Mouse (Mus musculus) forebrain, embryonic 11.5 days (tissue): ENCODE data around the gene Ccnd1. TPM values are rescaled to one million over a fixed set of nuclear protein-coding genes. Genes with fewer than 3 reads are reported as not detected.
A peak's percentile ranks its signal among the peaks of the same experiment; 100 is the strongest.
"Not testable (repeated sequence)": the region's sequence is repeated elsewhere in the genome, so short reads cannot be mapped to it uniquely, and the experiment has no call there.

Experiments
- ATAC-seq: fragments of 200-750 bp; cut with Nextera tagmentation; replicated peaks from 2 replicates; pipeline ENCODE4 v1.8.0; 2017; ENCODE audit warnings: moderate TSS enrichment; ENCODE audit not compliant: low FRiP score
- DNase-seq: peaks from one replicate; pipeline ENCODE4 v3.0.0-alpha.2; 2017; ENCODE audit warnings: low spot score
- H3K27ac ChIP-seq: fragments of 300-500 bp; sonication (generic); 2 replicates; pipeline ENCODE4 v1.5.1; 2014; ENCODE audit warnings: low read depth, low read length
- H3K27me3 ChIP-seq: fragments of 300-500 bp; sonication (generic); 2 replicates; pipeline ENCODE4 v1.6.1; 2014; ENCODE audit warnings: mild to moderate bottlenecking, low read length, mixed read lengths; ENCODE audit not compliant: control insufficient read depth, insufficient read depth
- H3K36me3 ChIP-seq: fragments of 300-500 bp; sonication (generic); 2 replicates; pipeline ENCODE4 v1.6.1; 2014; ENCODE audit warnings: mild to moderate bottlenecking, low read length, moderate library complexity, mixed read lengths; ENCODE audit not compliant: control insufficient read depth, insufficient read depth
- H3K4me1 ChIP-seq: fragments of 300-500 bp; sonication (generic); replicated peaks from 2 replicates; pipeline ENCODE4 v1.6.1; 2014; ENCODE audit warnings: low read length, mixed read lengths; ENCODE audit not compliant: control insufficient read depth, insufficient read depth
- H3K4me2 ChIP-seq: fragments of 300-500 bp; sonication (generic); 2 replicates; pipeline ENCODE4 v1.6.1; 2014; ENCODE audit warnings: low read depth, mild to moderate bottlenecking, low read length, moderate library complexity, mixed read lengths; ENCODE audit not compliant: severe bottlenecking
- H3K4me3 ChIP-seq: fragments of 300-500 bp; sonication (generic); 2 replicates; pipeline ENCODE4 v1.5.1; 2014; ENCODE audit warnings: low read depth, low read length
- H3K9ac ChIP-seq: fragments of 300-500 bp; sonication (generic); 2 replicates; pipeline ENCODE4 v1.6.1; 2014; ENCODE audit warnings: low read length
- H3K9me3 ChIP-seq: fragments of 300-500 bp; sonication (generic); 2 replicates; pipeline ENCODE4 v1.6.1; 2016; ENCODE audit warnings: low read length, mixed read lengths; ENCODE audit not compliant: control insufficient read depth
- WGBS: fragments of 180-500 bp; shearing (Covaris S2); extraction: QIAGEN DNeasy Blood & Tissue Kit; methylation state at CpG from one replicate; pipeline ENCODE4 v1.1.7; 2014; 5-methylcytosine and 5-hydroxymethylcytosine counted together
- polyA plus RNA-seq: library from polyadenylated mRNA; unstranded; fragments of >200 nt; fragmentation: Nextera tagmentation; extraction: Ambion mirVana; gene quantifications from 2 replicates; pipeline ENCODE4 v1.2.1, GENCODE M21; 2014

Ccnd1 gene
- polyA plus RNA-seq, 1 experiment from 2014 or later = 238 TPM

- WGBS = 34% methylated on average over 7 of the region's 7 CpGs
- H3K4me1 ChIP-seq = no peaks in the 10 kb centered on the region; the same call in 1 of the 2 replicates
- DNase-seq (no peak), ATAC-seq (no peak; the same call in 1 of the 2 replicates)
- H3K27ac ChIP-seq = no peak overlapping the region
- no peaks in the 10 kb centered on the region; the same call in 1 of the 2 replicates for H3K9me3 ChIP-seq
- H3K27me3 ChIP-seq = no peaks in the 10 kb centered on the region
- H3K4me2 ChIP-seq = no peak overlapping the region
- no peak overlapping the region for H3K9ac ChIP-seq
- no peaks in the 10 kb centered on the region for H3K36me3 ChIP-seq
- H3K4me3 ChIP-seq = no peak overlapping the region
Observed at GRCm38 (mm10) chr7:144908705-144909104, 31.0 kb downstream of the Ccnd1 start.

DNA sequence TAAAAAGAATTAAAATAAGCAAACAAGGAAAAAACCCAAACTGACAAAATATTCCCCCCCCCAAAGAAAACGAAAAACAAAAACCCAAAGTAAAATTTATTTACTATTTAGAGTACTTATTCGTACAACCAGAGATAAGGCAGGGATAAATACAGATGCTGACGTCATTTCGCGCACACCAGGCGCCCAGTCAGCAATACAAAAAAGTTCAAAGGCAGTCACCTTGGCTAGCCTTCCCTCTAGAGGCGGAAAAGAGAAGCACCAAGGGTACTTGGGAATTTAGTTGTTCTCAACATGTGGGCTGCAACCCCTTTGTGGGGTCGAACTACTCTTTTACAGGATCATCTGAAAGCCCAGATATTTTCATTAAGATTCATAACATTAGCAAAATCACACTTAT, 31.9 kb downstream of the Ccnd1 start:
- H3K36me3 ChIP-seq = no peaks in the 10 kb centered on the region
- H3K9me3 ChIP-seq = no peaks in the 10 kb centered on the region; the same call in 1 of the 2 replicates
- no peaks in the 10 kb centered on the region for H3K27me3 ChIP-seq
- DNase-seq (no peak), ATAC-seq (no peak)
- no peak overlapping the region for H3K27ac ChIP-seq
- 15% methylated on average over 8 of the region's 8 CpGs for WGBS
- H3K4me1 ChIP-seq = no peaks in the 10 kb centered on the region; the same call in 1 of the 2 replicates
- no peak overlapping the region for H3K9ac ChIP-seq
- H3K4me2 ChIP-seq = no peak overlapping the region
- no peak overlapping the region for H3K4me3 ChIP-seq

DNA sequence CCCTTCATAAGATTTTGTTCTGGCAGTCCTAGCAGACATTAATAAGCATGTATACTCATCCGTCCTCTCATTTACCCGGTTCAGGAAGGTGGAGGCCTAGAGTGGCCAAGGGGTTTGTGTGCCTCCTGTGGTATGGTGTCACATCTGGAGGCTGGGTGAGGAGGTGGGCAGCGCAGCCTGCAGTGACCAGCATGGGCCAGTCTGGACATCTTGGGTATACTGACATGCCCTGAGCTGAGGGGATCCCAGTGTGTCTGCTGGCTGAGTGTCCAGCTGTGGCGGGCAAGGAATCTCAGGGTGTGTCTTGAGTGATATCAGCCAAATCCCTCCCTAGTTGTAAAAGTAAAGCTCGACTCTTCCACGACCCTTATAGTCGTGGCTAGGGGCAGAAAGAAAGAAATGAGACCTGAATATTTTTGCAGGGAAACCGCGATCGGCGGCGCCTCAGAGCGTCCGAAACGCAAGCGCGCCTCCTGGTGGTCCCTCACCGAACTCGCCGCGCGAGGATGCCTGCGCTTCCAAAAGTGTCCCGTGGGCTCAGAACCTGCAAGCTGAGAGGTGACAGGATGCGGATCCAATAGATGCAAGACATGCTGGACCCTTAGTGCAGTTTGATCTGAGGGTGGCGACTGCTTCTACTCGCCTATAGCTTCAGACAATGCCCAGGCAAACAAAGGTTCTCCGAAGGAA, 32.9 kb downstream of the Ccnd1 start:
- peak; percentile 35 for ATAC-seq
- Histone ChIP-seq H3K4me3 (no peak overlapping the region; the same call in 1 of the 2 replicates), H3K9ac (peak overlapping the region; percentile 44), H3K27ac (no peak overlapping the region), H3K36me3 (no peaks in the 10 kb centered on the region), H3K9me3 (no peaks in the 10 kb centered on the region; the same call in 1 of the 2 replicates), H3K4me1 (no peaks in the 10 kb centered on the region; the same call in 1 of the 2 replicates), H3K4me2 (peak overlapping the region; percentile 42; the same call in 1 of the 2 replicates), H3K27me3 (no peaks in the 10 kb centered on the region)
- WGBS = 11% methylated on average over 28 of the region's 28 CpGs
- peak; percentile 88 for DNase-seq

DNA sequence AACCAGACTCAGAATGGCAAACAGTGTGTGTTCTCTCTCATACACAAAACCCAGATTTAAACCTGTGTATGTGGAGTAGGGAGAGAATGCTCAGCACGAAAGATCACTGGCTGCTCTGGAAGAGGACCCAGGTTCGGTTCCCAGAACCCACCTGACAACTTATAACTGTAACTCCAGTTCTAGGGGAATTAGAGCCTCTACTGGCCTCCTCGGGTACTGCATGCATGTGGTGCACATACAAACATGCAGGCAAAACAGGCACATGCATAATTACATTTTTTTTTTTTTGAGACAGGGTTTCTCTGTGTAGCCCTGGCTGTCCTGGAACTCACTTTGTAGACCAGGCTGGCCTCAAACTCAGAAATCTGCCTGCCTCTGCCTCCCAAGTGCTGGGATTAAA, 34.2 kb downstream of the Ccnd1 start:
- not testable (repeated sequence) for DNase-seq, H3K27me3 ChIP-seq, H3K9me3 ChIP-seq, H3K4me3 ChIP-seq, H3K27ac ChIP-seq, H3K36me3 ChIP-seq, ATAC-seq, H3K9ac ChIP-seq, H3K4me1 ChIP-seq, H3K4me2 ChIP-seq
- WGBS = 93% methylated on average over 3 of the region's 3 CpGs

- Histone ChIP-seq H3K36me3 (no peaks in the 10 kb centered on the region; the same call in 1 of the 2 replicates), H3K9me3 (no peaks in the 10 kb centered on the region), H3K27me3 (peaks cover 21% of the 10 kb centered on the region), H3K9ac (0 out of 2 replicates have a peak overlapping the region, but pooled peaks have one; percentile 23), H3K4me3 (peak overlapping the region; percentile 49), H3K27ac (no peak overlapping the region), H3K4me1 (peaks cover 18% of the 10 kb centered on the region; the same call in 1 of the 2 replicates), H3K4me2 (peak overlapping the region; percentile 82)
- DNase-seq (no peak), ATAC-seq (no peak)
- WGBS = 15% methylated on average over 6 of the region's 6 CpGs
Observed at GRCm38 (mm10) chr7:144898506-144898905, 41.2 kb downstream of the Ccnd1 start.

DNA sequence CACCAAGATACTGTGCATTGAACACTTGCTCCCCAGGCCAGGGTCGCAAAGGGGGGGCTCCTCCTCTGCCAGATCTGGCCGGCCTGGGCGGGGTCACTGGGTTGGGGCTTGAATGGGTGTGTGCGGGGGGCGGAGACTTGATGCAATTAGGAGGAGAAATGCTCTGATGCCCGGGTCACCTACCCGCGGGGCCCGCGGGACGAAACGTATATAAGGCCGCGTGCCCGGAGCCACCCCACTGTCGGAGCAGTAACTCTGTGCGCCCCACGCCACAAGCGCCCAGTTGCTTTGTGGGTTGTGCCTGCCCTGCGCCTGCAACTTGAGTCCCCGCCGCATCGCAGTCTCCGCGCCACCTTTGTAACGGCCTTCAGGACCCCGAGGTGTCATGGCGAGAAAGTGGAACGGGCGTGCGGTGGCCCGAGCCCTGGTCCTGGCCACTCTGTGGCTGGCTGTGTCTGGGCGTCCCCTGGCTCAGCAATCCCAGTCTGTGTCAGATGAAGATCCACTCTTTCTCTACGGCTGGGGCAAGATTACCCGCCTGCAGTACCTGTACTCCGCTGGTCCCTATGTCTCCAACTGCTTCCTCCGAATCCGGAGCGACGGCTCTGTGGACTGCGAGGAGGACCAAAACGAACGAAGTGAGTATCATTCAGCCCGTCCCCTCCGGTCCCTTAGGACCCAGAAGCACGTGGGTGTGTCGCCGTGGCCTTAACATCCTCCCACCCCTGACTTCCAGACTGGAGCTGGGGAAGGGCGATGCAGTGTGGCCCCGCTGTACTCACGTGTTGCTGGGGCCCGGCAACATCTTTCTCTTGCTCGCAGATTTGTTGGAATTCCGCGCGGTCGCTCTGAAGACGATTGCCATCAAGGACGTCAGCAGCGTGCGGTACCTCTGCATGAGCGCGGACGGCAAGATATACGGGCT, 43.2 kb downstream of the Ccnd1 start, which contains the start of gene Fgf15:
TSS of gene Fgf15 (plus strand) at position 238 of the 925 bp plus-strand sequence.
- Histone ChIP-seq H3K36me3 (no peaks in the 10 kb centered on the region; the same call in 1 of the 2 replicates), H3K27ac (peak within 1 kb of the TSS; percentile 88), H3K4me1 (peaks cover 18% of the 10 kb centered on the region; the same call in 1 of the 2 replicates), H3K4me3 (peak within 1 kb of the TSS; percentile 49), H3K9me3 (no peaks in the 10 kb centered on the region), H3K27me3 (peaks cover 21% of the 10 kb centered on the region), H3K9ac (peak within 1 kb of the TSS; percentile 73), H3K4me2 (peak within 1 kb of the TSS; percentile 82)
- DNase-seq = peak; percentile 83
- WGBS = under 1% methylated on average over 65 of the region's 65 CpGs
- ATAC-seq = peak; percentile 50

GRCm38 (mm10) chr7:144895305-144896111, 44.2 kb downstream of the Ccnd1 start:
- H3K9me3 ChIP-seq = no peaks in the 10 kb centered on the region
- WGBS = under 1% methylated on average over 37 of the region's 37 CpGs
- H3K4me3 ChIP-seq = peak overlapping the region; percentile 49
- H3K4me1 ChIP-seq = peaks cover 18% of the 10 kb centered on the region; the same call in 1 of the 2 replicates
- H3K27me3 ChIP-seq = peaks cover 21% of the 10 kb centered on the region
- DNase-seq (peak; percentile 89), ATAC-seq (peak; percentile 80)
- H3K9ac ChIP-seq = peak overlapping the region; percentile 73
- no peaks in the 10 kb centered on the region; the same call in 1 of the 2 replicates for H3K36me3 ChIP-seq
- peak overlapping the region; percentile 82 for H3K4me2 ChIP-seq
- H3K27ac ChIP-seq = peak overlapping the region; percentile 88
